Mouse (Mus musculus): ENCODE data around the gene Mertk. TPM values are rescaled to one million over a fixed set of nuclear protein-coding genes. Genes with fewer than 3 reads are reported as not detected.

The Mertk gene
- polyA plus RNA-seq, 1 experiment: 2.2 TPM

GRCm38 (mm10) chr2:128790875-128791614 lies 92.3 kb downstream of the Mertk start:
- no peaks in the 10 kb centered on the region for H3K9me3 ChIP-seq (replicated peaks; ENCODE audit: control insufficient read depth, insufficient read depth, low read length, poor library complexity, severe bottlenecking)
- no peaks in the 10 kb centered on the region for H3K27me3 ChIP-seq (ENCODE audit: control insufficient read depth, insufficient read depth, low read length, poor library complexity, severe bottlenecking)
- no peaks in the 10 kb centered on the region for H3K36me3 ChIP-seq (ENCODE audit: control insufficient read depth, insufficient read depth, low read length, poor library complexity, severe bottlenecking)
- TF ChIP-seq EP300 (IDR thresholded peaks at IDR 0.05; ENCODE audit: insufficient read depth, low read depth, low read length) (no peak), POLR2A (IDR thresholded peaks at IDR 0.05; ENCODE audit: insufficient read depth, low read length) (no peak), CTCF (IDR thresholded peaks at IDR 0.05; ENCODE audit: low read depth, low read length) (no peak)
- no peak overlapping the region for H3K27ac ChIP-seq (ENCODE audit: insufficient read depth, low read length)
- H3K4me3 ChIP-seq (ENCODE audit: low read depth, low read length): no peak overlapping the region
- no peak overlapping the region for H3K9ac ChIP-seq (ENCODE audit: low read depth, poor library complexity, severe bottlenecking)
- no peaks in the 10 kb centered on the region for H3K4me1 ChIP-seq (ENCODE audit: control insufficient read depth, insufficient read depth, low read length)

GRCm38 (mm10) chr2:128793958-128794357 lies 95.2 kb downstream of the Mertk start:
- Histone ChIP-seq H3K27me3 (ENCODE audit: control insufficient read depth, insufficient read depth, low read length, poor library complexity, severe bottlenecking) (no peaks in the 10 kb centered on the region), H3K9me3 (replicated peaks; ENCODE audit: control insufficient read depth, insufficient read depth, low read length, poor library complexity, severe bottlenecking) (no peaks in the 10 kb centered on the region), H3K9ac (ENCODE audit: low read depth, poor library complexity, severe bottlenecking) (no peak overlapping the region), H3K27ac (ENCODE audit: insufficient read depth, low read length) (no peak overlapping the region), H3K4me3 (ENCODE audit: low read depth, low read length) (no peak overlapping the region), H3K4me1 (ENCODE audit: control insufficient read depth, insufficient read depth, low read length) (no peaks in the 10 kb centered on the region), H3K36me3 (ENCODE audit: control insufficient read depth, insufficient read depth, low read length, poor library complexity, severe bottlenecking) (no peaks in the 10 kb centered on the region)
- no peak for TF ChIP-seq CTCF (IDR thresholded peaks at IDR 0.05; ENCODE audit: low read depth, low read length)

- no peaks in the 10 kb centered on the region for H3K4me1 ChIP-seq (ENCODE audit: control insufficient read depth, insufficient read depth, low read length)
- H3K27ac ChIP-seq (ENCODE audit: insufficient read depth, low read length): no peak overlapping the region
- no peak overlapping the region for H3K9ac ChIP-seq (ENCODE audit: low read depth, poor library complexity, severe bottlenecking)
- H3K27me3 ChIP-seq (ENCODE audit: control insufficient read depth, insufficient read depth, low read length, poor library complexity, severe bottlenecking): no peaks in the 10 kb centered on the region
- no peaks in the 10 kb centered on the region for H3K9me3 ChIP-seq (replicated peaks; ENCODE audit: control insufficient read depth, insufficient read depth, low read length, poor library complexity, severe bottlenecking)
- H3K4me3 ChIP-seq (ENCODE audit: low read depth, low read length): no peak overlapping the region
- TF ChIP-seq POLR2A (IDR thresholded peaks at IDR 0.05; ENCODE audit: insufficient read depth, low read length) (no peak), CTCF (IDR thresholded peaks at IDR 0.05; ENCODE audit: low read depth, low read length) (no peak), EP300 (IDR thresholded peaks at IDR 0.05; ENCODE audit: insufficient read depth, low read depth, low read length) (no peak)
- no peaks in the 10 kb centered on the region for H3K36me3 ChIP-seq (ENCODE audit: control insufficient read depth, insufficient read depth, low read length, poor library complexity, severe bottlenecking)
Observed at GRCm38 (mm10) chr2:128796463-128796862, 97.7 kb downstream of the Mertk start.

- H3K9me3 ChIP-seq (replicated peaks; ENCODE audit: control insufficient read depth, insufficient read depth, low read length, poor library complexity, severe bottlenecking): no peaks in the 10 kb centered on the region
- H3K36me3 ChIP-seq (ENCODE audit: control insufficient read depth, insufficient read depth, low read length, poor library complexity, severe bottlenecking): no peaks in the 10 kb centered on the region
- no peak overlapping the region for H3K9ac ChIP-seq (ENCODE audit: low read depth, poor library complexity, severe bottlenecking)
- H3K27me3 ChIP-seq (ENCODE audit: control insufficient read depth, insufficient read depth, low read length, poor library complexity, severe bottlenecking): no peaks in the 10 kb centered on the region
- H3K27ac ChIP-seq (ENCODE audit: insufficient read depth, low read length): no peak overlapping the region
- no peak overlapping the region for H3K4me3 ChIP-seq (ENCODE audit: low read depth, low read length)
- H3K4me1 ChIP-seq (ENCODE audit: control insufficient read depth, insufficient read depth, low read length): no peaks in the 10 kb centered on the region
- TF ChIP-seq POLR2A (IDR thresholded peaks at IDR 0.05; ENCODE audit: insufficient read depth, low read length) (no peak), EP300 (IDR thresholded peaks at IDR 0.05; ENCODE audit: insufficient read depth, low read depth, low read length) (no peak), CTCF (IDR thresholded peaks at IDR 0.05; ENCODE audit: low read depth, low read length) (no peak)
Observed at GRCm38 (mm10) chr2:128803441-128803840, 104.7 kb downstream of the Mertk start.

GRCm38 (mm10) chr2:128805341-128805740 lies 106.6 kb downstream of the Mertk start:
- Histone ChIP-seq H3K4me3 (ENCODE audit: low read depth, low read length) (no peak overlapping the region), H3K27me3 (ENCODE audit: control insufficient read depth, insufficient read depth, low read length, poor library complexity, severe bottlenecking) (no peaks in the 10 kb centered on the region), H3K9ac (ENCODE audit: low read depth, poor library complexity, severe bottlenecking) (no peak overlapping the region), H3K4me1 (ENCODE audit: control insufficient read depth, insufficient read depth, low read length) (no peaks in the 10 kb centered on the region), H3K36me3 (ENCODE audit: control insufficient read depth, insufficient read depth, low read length, poor library complexity, severe bottlenecking) (no peaks in the 10 kb centered on the region), H3K9me3 (replicated peaks; ENCODE audit: control insufficient read depth, insufficient read depth, low read length, poor library complexity, severe bottlenecking) (no peaks in the 10 kb centered on the region), H3K27ac (ENCODE audit: insufficient read depth, low read length) (no peak overlapping the region)
- TF ChIP-seq EP300 (IDR thresholded peaks at IDR 0.05; ENCODE audit: insufficient read depth, low read depth, low read length) (no peak), CTCF (IDR thresholded peaks at IDR 0.05; ENCODE audit: low read depth, low read length) (no peak), POLR2A (IDR thresholded peaks at IDR 0.05; ENCODE audit: insufficient read depth, low read length) (no peak)

GRCm38 (mm10) chr2:128806561-128806960 lies 107.8 kb downstream of the Mertk start:
- TF ChIP-seq POLR2A (IDR thresholded peaks at IDR 0.05; ENCODE audit: insufficient read depth, low read length): no peak
- Histone ChIP-seq H3K27ac (ENCODE audit: insufficient read depth, low read length) (no peak overlapping the region), H3K27me3 (ENCODE audit: control insufficient read depth, insufficient read depth, low read length, poor library complexity, severe bottlenecking) (no peaks in the 10 kb centered on the region), H3K9me3 (replicated peaks; ENCODE audit: control insufficient read depth, insufficient read depth, low read length, poor library complexity, severe bottlenecking) (no peaks in the 10 kb centered on the region), H3K4me1 (ENCODE audit: control insufficient read depth, insufficient read depth, low read length) (no peaks in the 10 kb centered on the region), H3K9ac (ENCODE audit: low read depth, poor library complexity, severe bottlenecking) (no peak overlapping the region), H3K4me3 (ENCODE audit: low read depth, low read length) (no peak overlapping the region), H3K36me3 (ENCODE audit: control insufficient read depth, insufficient read depth, low read length, poor library complexity, severe bottlenecking) (no peaks in the 10 kb centered on the region)
